Mouse (Mus musculus) retina, postnatal 1 day (tissue): ENCODE results near the gene Gm26897.
A peak's percentile ranks its signal among the peaks of the same experiment; 100 is the strongest.

Experiments used
- DNase-seq: peaks from one replicate; pipeline ENCODE4 v3.0.0-alpha.2; 2012

Gene Gm26897

GRCm38 (mm10) chr5:111733851-111734250, at the start of gene Gm26897:
Gene Gm26897, plus strand, starts transcription at chr5:111733924.
- DNase-seq = no peak

GRCm38 (mm10) chr5:111687370-111687769, 46.4 kb upstream of the Gm26897 start:
- DNase-seq = no peak

GRCm38 (mm10) chr5:111688584-111688983, 45.1 kb upstream of the Gm26897 start:
- no peak for DNase-seq

GRCm38 (mm10) chr5:111697996-111698395, 35.7 kb upstream of the Gm26897 start:
- no peak for DNase-seq

- no peak for DNase-seq
These were observed 33.9 kb upstream of the Gm26897 start for GRCm38 (mm10) chr5:111699711-111700303.

GRCm38 (mm10) chr5:111701634-111702329, 31.9 kb upstream of the Gm26897 start:
- peak; percentile 38 for DNase-seq

- DNase-seq = no peak
These were observed 30.1 kb upstream of the Gm26897 start for GRCm38 (mm10) chr5:111703586-111703985.

- DNase-seq = no peak
These were observed 29.4 kb upstream of the Gm26897 start for GRCm38 (mm10) chr5:111704326-111704725.

- DNase-seq = peak; percentile 51
These were observed 24.4 kb upstream of the Gm26897 start for GRCm38 (mm10) chr5:111709195-111709901.

GRCm38 (mm10) chr5:111719018-111719417, 14.7 kb upstream of the Gm26897 start:
- DNase-seq = no peak

- DNase-seq = no peak
These were observed 13.0 kb upstream of the Gm26897 start for GRCm38 (mm10) chr5:111720726-111721125.

GRCm38 (mm10) chr5:111724713-111725112, 9.0 kb upstream of the Gm26897 start:
- DNase-seq = peak; percentile 84

GRCm38 (mm10) chr5:111725195-111725920, 8.4 kb upstream of the Gm26897 start:
- DNase-seq = peak; percentile 28

GRCm38 (mm10) chr5:111728411-111728810, 5.3 kb upstream of the Gm26897 start:
- no peak for DNase-seq

GRCm38 (mm10) chr5:111730560-111731167, 3.1 kb upstream of the Gm26897 start:
- DNase-seq = peak; percentile 86

GRCm38 (mm10) chr5:111732194-111732593, 1.5 kb upstream of the Gm26897 start:
- DNase-seq = no peak

- no peak for DNase-seq
These were observed 5.8 kb downstream of the Gm26897 start for GRCm38 (mm10) chr5:111739480-111739879.

- DNase-seq = peak; percentile 82
These were observed 6.9 kb downstream of the Gm26897 start for GRCm38 (mm10) chr5:111740384-111741275.

- peak; percentile 34 for DNase-seq
These were observed 7.6 kb downstream of the Gm26897 start for GRCm38 (mm10) chr5:111741352-111741751.

- DNase-seq = peak; percentile 32
These were observed 8.7 kb downstream of the Gm26897 start for GRCm38 (mm10) chr5:111742290-111742898.

GRCm38 (mm10) chr5:111749599-111749998, 15.9 kb downstream of the Gm26897 start:
- DNase-seq = no peak
